Mouse (Mus musculus): Measurements from ENCODE around the gene Smyd5. TPM values are rescaled to one million over a fixed set of nuclear protein-coding genes. Genes with fewer than 3 reads are reported as not detected.
A peak's percentile ranks its signal among the peaks of the same experiment; 100 is the strongest.

Gene Smyd5
- polyA plus RNA-seq, 1 experiment from 2014 or later, result 75.1 TPM

- H3K27me3 ChIP-seq, result peaks cover 20% of the 10 kb centered on the region
- WGBS, result 83% methylated on average over 2 of the region's 2 CpGs
- H3K27ac ChIP-seq, result no peak overlapping the region
- no peaks in the 10 kb centered on the region for H3K9me3 ChIP-seq (replicated peaks)
- H3K4me3 ChIP-seq (replicated peaks), result no peak overlapping the region
- H3K4me2 ChIP-seq, result no peak overlapping the region
- H3K4me1 ChIP-seq, result peaks cover 7% of the 10 kb centered on the region; the same call in 1 of the 2 replicates
- H3K9ac ChIP-seq, result no peak overlapping the region
- no peak for ATAC-seq (replicated peaks; ENCODE audit: low FRiP score)
- H3K36me3 ChIP-seq, result no peaks in the 10 kb centered on the region
Observed at GRCm38 (mm10) chr6:85419150-85419549, 12.6 kb upstream of the Smyd5 start.

GRCm38 (mm10) chr6:85423836-85424379 is 7.9 kb upstream of the Smyd5 start, which contains the start of gene Noto:
TSS of gene Noto (plus strand) at chr6:85423886.
- no peak within 1 kb of the TSS for H3K27ac ChIP-seq
- 0 out of 2 replicates have a peak, but pooled peaks have one; percentile 36 for ATAC-seq (replicated peaks; ENCODE audit: low FRiP score)
- H3K4me3 ChIP-seq (replicated peaks), result 0 out of 2 replicates have a peak within 1 kb of the TSS, but pooled peaks have one; percentile 6

GRCm38 (mm10) chr6:85431274-85431841 is 431 bp upstream of the Smyd5 start:
- 40% methylated on average over 8 of the region's 8 CpGs for WGBS
- H3K4me2 ChIP-seq, result peak overlapping the region; percentile 76
- H3K36me3 ChIP-seq, result no peaks in the 10 kb centered on the region
- peaks cover 5% of the 10 kb centered on the region for H3K27me3 ChIP-seq
- no peaks in the 10 kb centered on the region for H3K9me3 ChIP-seq (replicated peaks)
- H3K9ac ChIP-seq, result peak overlapping the region; percentile 86
- H3K4me1 ChIP-seq, result peaks cover 16% of the 10 kb centered on the region
- H3K27ac ChIP-seq, result no peak overlapping the region
- H3K4me3 ChIP-seq (replicated peaks), result peak overlapping the region; percentile 92
- no peak; the same call in none of the 2 replicates for ATAC-seq (replicated peaks; ENCODE audit: low FRiP score)

More at GRCm38 (mm10) chr6:85423836-85424379, 7.9 kb upstream of the Smyd5 start, which contains the start of gene Noto:
- Histone ChIP-seq H3K9me3 (replicated peaks) (no peaks in the 10 kb centered on the region), H3K4me1 (peaks cover 7% of the 10 kb centered on the region; the same call in 1 of the 2 replicates), H3K27me3 (peaks cover 30% of the 10 kb centered on the region), H3K4me2 (peak within 1 kb of the TSS; percentile 51), H3K36me3 (no peaks in the 10 kb centered on the region), H3K9ac (0 out of 2 replicates have a peak within 1 kb of the TSS, but pooled peaks have one; percentile 6)
- WGBS, result 12% methylated on average over 28 of the region's 28 CpGs

GRCm38 (mm10) chr6:85433865-85434264 is 2.1 kb downstream of the Smyd5 start:
- Histone ChIP-seq H3K4me3 (replicated peaks) (no peak overlapping the region), H3K9ac (no peak overlapping the region), H3K27ac (no peak overlapping the region), H3K36me3 (peaks cover 9% of the 10 kb centered on the region), H3K4me1 (peaks cover 16% of the 10 kb centered on the region), H3K4me2 (no peak overlapping the region), H3K9me3 (replicated peaks) (no peaks in the 10 kb centered on the region), H3K27me3 (no peaks in the 10 kb centered on the region)
- 69% methylated on average over 5 of the region's 5 CpGs for WGBS
- ATAC-seq (replicated peaks; ENCODE audit: low FRiP score), result no peak

- peaks cover 32% of the 10 kb centered on the region for H3K36me3 ChIP-seq
- 77% methylated on average over 1 of the region's 1 CpGs for WGBS
- H3K9me3 ChIP-seq (replicated peaks), result no peaks in the 10 kb centered on the region
- H3K27me3 ChIP-seq, result no peaks in the 10 kb centered on the region
- peaks cover 15% of the 10 kb centered on the region for H3K4me1 ChIP-seq
- no peak overlapping the region for H3K4me2 ChIP-seq
- ATAC-seq (replicated peaks; ENCODE audit: low FRiP score), result no peak
- no peak overlapping the region for H3K9ac ChIP-seq
- H3K4me3 ChIP-seq (replicated peaks), result no peak overlapping the region
- H3K27ac ChIP-seq, result no peak overlapping the region
Observed at GRCm38 (mm10) chr6:85436204-85436603, 4.4 kb downstream of the Smyd5 start.

- Histone ChIP-seq H3K27me3 (no peaks in the 10 kb centered on the region), H3K4me1 (peaks cover 11% of the 10 kb centered on the region), H3K36me3 (peaks cover 37% of the 10 kb centered on the region), H3K27ac (no peak overlapping the region), H3K9me3 (replicated peaks) (no peaks in the 10 kb centered on the region), H3K4me2 (no peak overlapping the region), H3K9ac (no peak overlapping the region), H3K4me3 (replicated peaks) (no peak overlapping the region)
- WGBS, result 93% methylated on average over 5 of the region's 6 CpGs
- no peak for ATAC-seq (replicated peaks; ENCODE audit: low FRiP score)
Observed at GRCm38 (mm10) chr6:85436631-85437030, 4.8 kb downstream of the Smyd5 start.

GRCm38 (mm10) chr6:85441142-85441541 is 9.4 kb downstream of the Smyd5 start:
- no peak overlapping the region for H3K27ac ChIP-seq
- WGBS, result 92% methylated on average over 4 of the region's 4 CpGs
- H3K4me2 ChIP-seq, result no peak overlapping the region
- H3K4me3 ChIP-seq (replicated peaks), result no peak overlapping the region
- no peak for ATAC-seq (replicated peaks; ENCODE audit: low FRiP score)
- H3K9ac ChIP-seq, result no peak overlapping the region
- no peaks in the 10 kb centered on the region for H3K27me3 ChIP-seq
- peaks cover 18% of the 10 kb centered on the region for H3K4me1 ChIP-seq
- no peaks in the 10 kb centered on the region for H3K9me3 ChIP-seq (replicated peaks)
- peaks cover 78% of the 10 kb centered on the region for H3K36me3 ChIP-seq

GRCm38 (mm10) chr6:85443488-85444233 is 11.9 kb downstream of the Smyd5 start:
- Histone ChIP-seq H3K4me2 (no peak overlapping the region), H3K27me3 (no peaks in the 10 kb centered on the region), H3K9ac (no peak overlapping the region), H3K27ac (no peak overlapping the region), H3K4me3 (replicated peaks) (no peak overlapping the region), H3K36me3 (peaks cover 86% of the 10 kb centered on the region), H3K9me3 (replicated peaks) (no peaks in the 10 kb centered on the region), H3K4me1 (peaks cover 18% of the 10 kb centered on the region)
- 75% methylated on average over 3 of the region's 3 CpGs for WGBS
- no peak for ATAC-seq (replicated peaks; ENCODE audit: low FRiP score)

- H3K27ac ChIP-seq, result peak overlapping the region; percentile 82
- H3K4me2 ChIP-seq, result no peak overlapping the region
- WGBS, result 86% methylated on average over 8 of the region's 8 CpGs
- ATAC-seq (replicated peaks; ENCODE audit: low FRiP score), result no peak
- no peak overlapping the region for H3K9ac ChIP-seq
- peaks cover 78% of the 10 kb centered on the region for H3K36me3 ChIP-seq
- H3K9me3 ChIP-seq (replicated peaks), result no peaks in the 10 kb centered on the region
- H3K4me3 ChIP-seq (replicated peaks), result no peak overlapping the region
- peaks cover 18% of the 10 kb centered on the region for H3K4me1 ChIP-seq
- H3K27me3 ChIP-seq, result no peaks in the 10 kb centered on the region
Observed at GRCm38 (mm10) chr6:85444266-85444965, 12.6 kb downstream of the Smyd5 start.

- no peak overlapping the region for H3K4me3 ChIP-seq (replicated peaks)
- WGBS, result 51% methylated on average over 5 of the region's 5 CpGs
- H3K27ac ChIP-seq, result peak overlapping the region; percentile 82
- H3K9me3 ChIP-seq (replicated peaks), result no peaks in the 10 kb centered on the region
- no peak overlapping the region for H3K9ac ChIP-seq
- H3K4me1 ChIP-seq, result peaks cover 21% of the 10 kb centered on the region
- no peak overlapping the region for H3K4me2 ChIP-seq
- peaks cover 70% of the 10 kb centered on the region for H3K36me3 ChIP-seq
- H3K27me3 ChIP-seq, result no peaks in the 10 kb centered on the region
- ATAC-seq (replicated peaks; ENCODE audit: low FRiP score), result peak; percentile 73
Observed at GRCm38 (mm10) chr6:85445286-85445685, 13.5 kb downstream of the Smyd5 start.

GRCm38 (mm10) chr6:85447351-85447750 is 15.6 kb downstream of the Smyd5 start:
- no peak for ATAC-seq (replicated peaks; ENCODE audit: low FRiP score)
- Histone ChIP-seq H3K27me3 (no peaks in the 10 kb centered on the region), H3K9ac (no peak overlapping the region), H3K4me3 (replicated peaks) (no peak overlapping the region), H3K9me3 (replicated peaks) (no peaks in the 10 kb centered on the region), H3K4me2 (no peak overlapping the region), H3K27ac (no peak overlapping the region), H3K36me3 (peaks cover 49% of the 10 kb centered on the region), H3K4me1 (peaks cover 26% of the 10 kb centered on the region)
- WGBS, result 88% methylated on average over 6 of the region's 6 CpGs

Measured in kidney, embryonic 15.5 days (tissue).